Mouse (Mus musculus) midbrain, embryonic 15.5 days (tissue): ENCODE data around the gene Lamb3. TPM values are rescaled to one million over a fixed set of nuclear protein-coding genes. Genes with fewer than 3 reads are reported as not detected.

Experiments
- ATAC-seq: fragments of 200-750 bp; cut with Nextera tagmentation; replicated peaks from 2 replicates; pipeline ENCODE4 v1.8.0; 2017; ENCODE audit warnings: moderate TSS enrichment
- H3K27ac ChIP-seq: fragments of 300-500 bp; sonication (generic); 2 replicates; pipeline ENCODE4 v1.5.1; 2015; ENCODE audit warnings: mild to moderate bottlenecking, inconsistent platforms
- H3K27me3 ChIP-seq: fragments of 300-500 bp; sonication (generic); replicated peaks from 2 replicates; pipeline ENCODE4 v1.6.1; 2015; ENCODE audit warnings: inconsistent platforms
- H3K36me3 ChIP-seq: fragments of 300-500 bp; sonication (generic); replicated peaks from 2 replicates; pipeline ENCODE4 v1.6.1; 2015; ENCODE audit warnings: inconsistent platforms
- H3K4me1 ChIP-seq: fragments of 300-500 bp; sonication (generic); 2 replicates; pipeline ENCODE4 v1.6.1; 2015; ENCODE audit warnings: inconsistent platforms
- H3K4me2 ChIP-seq: fragments of 300-500 bp; sonication (generic); 2 replicates; pipeline ENCODE4 v1.6.1; 2015; ENCODE audit warnings: inconsistent platforms, mild to moderate bottlenecking, moderate library complexity
- H3K4me3 ChIP-seq: fragments of 300-500 bp; sonication (generic); 2 replicates; pipeline ENCODE4 v1.5.1; 2015; ENCODE audit warnings: mild to moderate bottlenecking, inconsistent platforms
- H3K9ac ChIP-seq: fragments of 300-500 bp; sonication (generic); 2 replicates; pipeline ENCODE4 v1.6.1; 2015; ENCODE audit warnings: mild to moderate bottlenecking, inconsistent platforms
- H3K9me3 ChIP-seq: fragments of 300-500 bp; sonication (generic); 2 replicates; pipeline ENCODE4 v1.6.1; 2016; ENCODE audit warnings: inconsistent platforms
- WGBS: fragments of 180-500 bp; shearing (Covaris S2); methylation state at CpG from one replicate; pipeline ENCODE4 v1.1.7; 2015; ENCODE audit warnings: mixed read lengths; 5-methylcytosine and 5-hydroxymethylcytosine counted together
- polyA plus RNA-seq: library from polyadenylated mRNA; unstranded; fragments of >200 nt; fragmentation: Nextera tagmentation; extraction: Ambion mirVana; gene quantifications from 2 replicates; pipeline ENCODE4 v1.2.1, GENCODE M21; 2015

Gene Lamb3
- polyA plus RNA-seq, 1 experiment from 2014 or later: 1.1 TPM

DNA sequence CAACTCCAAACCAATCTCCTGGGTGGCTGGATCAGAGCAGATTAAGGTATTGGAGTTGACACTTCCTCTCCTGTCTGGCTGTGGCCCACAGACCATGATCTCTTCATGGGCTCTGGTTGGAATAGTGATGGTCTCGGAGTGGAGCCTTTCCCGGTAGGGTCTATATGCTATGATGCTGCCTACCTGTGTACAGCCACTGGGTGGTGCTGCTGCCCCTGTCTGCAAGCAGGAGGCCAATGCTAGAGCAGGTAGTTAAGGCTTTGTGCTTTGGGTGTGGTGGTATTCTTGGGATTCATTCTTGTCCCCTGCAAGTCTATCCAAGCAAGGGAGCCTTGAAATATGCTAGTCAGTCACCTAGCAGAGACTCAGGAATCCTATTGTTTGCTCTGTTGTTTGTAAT is 679 bp downstream of the Lamb3 start:
- ATAC-seq: no peak
- Histone ChIP-seq H3K27ac (no peak overlapping the region), H3K27me3 (no peaks in the 10 kb centered on the region), H3K9me3 (no peaks in the 10 kb centered on the region), H3K4me3 (no peak overlapping the region), H3K9ac (no peak overlapping the region), H3K4me1 (no peaks in the 10 kb centered on the region), H3K4me2 (no peak overlapping the region), H3K36me3 (no peaks in the 10 kb centered on the region)
- 48% methylated on average over 2 of the region's 2 CpGs for WGBS

DNA sequence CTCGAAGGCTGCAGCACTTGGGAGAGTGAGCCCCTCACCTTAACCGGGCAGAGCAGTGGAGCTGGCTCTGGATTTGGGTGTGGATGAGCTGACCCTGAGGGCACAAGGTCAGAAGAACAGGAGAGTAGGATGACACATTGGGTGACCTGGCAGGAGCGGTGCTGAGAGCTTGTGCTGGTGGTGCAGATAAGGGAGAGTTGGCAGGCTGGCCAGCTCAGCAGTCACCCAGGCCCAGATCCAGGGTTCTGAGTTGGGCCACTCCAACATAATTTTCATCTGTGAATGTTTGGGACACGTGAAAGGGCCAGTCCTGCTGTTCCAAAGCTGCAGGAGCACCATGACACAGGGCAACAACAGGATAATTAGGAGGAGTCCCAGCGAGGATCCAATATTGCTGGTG is 3.9 kb downstream of the Lamb3 start:
- no peaks in the 10 kb centered on the region for H3K27me3 ChIP-seq
- H3K27ac ChIP-seq: no peak overlapping the region
- no peak for ATAC-seq
- no peaks in the 10 kb centered on the region for H3K36me3 ChIP-seq
- no peaks in the 10 kb centered on the region for H3K4me1 ChIP-seq
- no peak overlapping the region for H3K4me3 ChIP-seq
- H3K9ac ChIP-seq: no peak overlapping the region
- 79% methylated on average over 5 of the region's 5 CpGs for WGBS
- H3K9me3 ChIP-seq: no peaks in the 10 kb centered on the region
- H3K4me2 ChIP-seq: no peak overlapping the region

DNA sequence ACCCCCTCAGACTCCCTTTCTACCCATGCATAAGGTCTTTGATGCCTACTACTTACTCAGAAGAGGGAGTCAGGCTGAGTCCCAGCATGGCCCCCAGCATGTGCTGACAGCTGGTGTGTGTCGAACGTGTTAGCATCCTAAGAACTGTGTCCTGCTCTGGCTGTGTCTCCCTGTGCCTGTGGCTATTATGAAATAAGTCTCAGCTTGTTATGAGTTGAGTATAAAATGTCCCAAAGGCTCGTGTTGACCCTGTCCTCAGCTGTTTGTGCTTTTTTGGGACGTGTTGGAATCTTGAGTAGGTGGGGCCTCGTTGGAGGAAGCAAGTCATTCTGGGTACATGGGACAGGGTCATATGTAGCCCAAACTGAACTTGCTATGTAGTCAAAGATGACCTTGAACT is 6.6 kb downstream of the Lamb3 start:
- 84% methylated on average over 5 of the region's 5 CpGs for WGBS
- ATAC-seq: no peak
- Histone ChIP-seq H3K9me3 (no peaks in the 10 kb centered on the region), H3K9ac (no peak overlapping the region), H3K4me2 (no peak overlapping the region), H3K4me3 (no peak overlapping the region), H3K27ac (no peak overlapping the region), H3K4me1 (no peaks in the 10 kb centered on the region), H3K27me3 (no peaks in the 10 kb centered on the region), H3K36me3 (no peaks in the 10 kb centered on the region)

DNA sequence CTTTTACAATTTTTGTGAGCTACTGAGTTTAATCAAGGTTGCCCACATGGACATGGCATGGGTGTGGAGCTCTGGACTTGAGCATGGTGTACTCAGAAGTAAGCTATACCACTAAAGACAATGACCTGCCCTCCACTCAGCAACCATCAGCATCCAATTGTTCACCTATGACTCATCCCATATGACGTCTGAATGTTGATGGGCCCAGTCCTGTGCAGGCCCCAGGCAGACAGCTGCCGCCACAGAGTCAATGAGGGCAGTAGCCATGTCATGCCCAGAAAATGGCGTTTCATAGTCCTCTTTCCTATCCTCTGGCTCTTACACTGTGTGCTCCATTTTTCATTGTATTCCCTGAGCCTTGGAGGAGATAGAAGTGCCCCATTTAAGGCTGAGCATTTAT is 8.5 kb downstream of the Lamb3 start:
- ATAC-seq: no peak

DNA sequence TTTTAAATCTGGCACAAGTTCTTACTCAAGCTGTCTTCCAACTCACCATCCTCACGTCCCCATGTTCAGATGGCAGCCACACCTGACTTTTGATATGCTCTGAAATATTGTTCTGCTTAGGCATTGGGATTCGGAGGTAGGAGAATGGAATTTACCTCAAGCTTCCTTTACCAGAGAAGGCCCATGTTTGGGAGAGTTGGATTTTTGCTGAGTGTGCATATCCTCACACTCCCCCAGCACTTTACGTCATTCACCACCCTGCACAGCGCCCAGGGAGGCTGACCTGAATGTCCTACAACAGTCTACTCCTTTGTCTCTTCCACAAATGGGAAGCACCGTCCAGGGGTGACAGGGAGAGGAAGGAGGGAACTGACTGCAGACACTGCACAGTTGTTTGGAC is 12.9 kb downstream of the Lamb3 start:
- no peak overlapping the region for H3K27ac ChIP-seq
- H3K4me3 ChIP-seq: no peak overlapping the region
- WGBS: 72% methylated on average over 5 of the region's 5 CpGs
- no peak overlapping the region for H3K4me2 ChIP-seq
- no peaks in the 10 kb centered on the region for H3K36me3 ChIP-seq
- H3K9ac ChIP-seq: no peak overlapping the region
- H3K9me3 ChIP-seq: no peaks in the 10 kb centered on the region
- no peaks in the 10 kb centered on the region for H3K27me3 ChIP-seq
- H3K4me1 ChIP-seq: no peaks in the 10 kb centered on the region
- ATAC-seq: no peak

More for the DNA sequence above, 8.5 kb downstream of the Lamb3 start:
- Histone ChIP-seq H3K9ac (no peak overlapping the region), H3K36me3 (no peaks in the 10 kb centered on the region), H3K4me3 (no peak overlapping the region), H3K27ac (no peak overlapping the region), H3K27me3 (no peaks in the 10 kb centered on the region), H3K4me1 (no peaks in the 10 kb centered on the region), H3K4me2 (no peak overlapping the region), H3K9me3 (no peaks in the 10 kb centered on the region)
- 80% methylated on average over 3 of the region's 3 CpGs for WGBS

DNA sequence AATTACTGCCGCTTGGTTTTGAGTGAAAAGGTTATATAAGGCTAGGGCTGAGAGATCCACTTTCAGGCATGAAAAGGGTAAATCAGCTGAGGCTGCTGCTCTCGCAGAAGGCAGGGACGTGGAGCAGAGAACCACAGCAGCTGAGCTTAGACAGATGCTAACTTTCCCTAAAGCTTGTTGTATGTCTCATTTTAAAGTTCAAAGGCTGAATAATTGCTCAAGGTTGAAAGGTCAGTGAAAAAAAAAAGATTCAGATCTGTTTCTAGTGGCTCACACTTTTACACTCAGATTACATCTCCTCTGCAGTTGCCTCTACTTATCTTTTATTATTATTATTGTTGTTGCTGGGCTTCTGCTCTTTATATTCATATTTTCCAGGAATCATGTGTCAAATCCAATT is 18.0 kb downstream of the Lamb3 start:
- no peak for ATAC-seq
- no peaks in the 10 kb centered on the region for H3K36me3 ChIP-seq
- H3K27ac ChIP-seq: no peak overlapping the region
- H3K4me3 ChIP-seq: no peak overlapping the region
- no peaks in the 10 kb centered on the region for H3K9me3 ChIP-seq
- WGBS: 36% methylated on average over 3 of the region's 3 CpGs
- no peaks in the 10 kb centered on the region for H3K27me3 ChIP-seq
- no peak overlapping the region for H3K9ac ChIP-seq
- H3K4me1 ChIP-seq: no peaks in the 10 kb centered on the region
- H3K4me2 ChIP-seq: no peak overlapping the region

DNA sequence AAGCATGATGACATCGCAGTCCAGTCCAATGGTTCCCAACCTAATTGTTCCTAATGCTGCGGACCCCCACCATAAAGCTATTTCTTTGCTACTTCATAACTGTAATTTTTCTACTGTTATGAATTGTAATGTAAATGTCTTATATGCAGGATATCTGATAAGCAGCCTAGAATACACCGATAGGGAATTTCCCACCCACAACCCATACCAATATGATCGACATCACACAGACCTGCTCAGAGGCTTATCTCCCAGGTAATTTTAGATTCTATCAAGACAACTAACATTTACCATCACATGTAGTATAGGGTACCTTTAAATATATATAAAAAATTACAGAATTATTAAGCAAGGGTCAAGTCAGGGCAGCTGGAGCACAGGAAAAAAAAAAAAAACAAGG is 18.6 kb downstream of the Lamb3 start:
- 92% methylated on average over 4 of the region's 4 CpGs for WGBS
- no peak overlapping the region for H3K27ac ChIP-seq
- no peaks in the 10 kb centered on the region for H3K27me3 ChIP-seq
- H3K4me1 ChIP-seq: no peaks in the 10 kb centered on the region
- H3K4me3 ChIP-seq: no peak overlapping the region
- H3K36me3 ChIP-seq: no peaks in the 10 kb centered on the region
- ATAC-seq: no peak
- no peaks in the 10 kb centered on the region for H3K9me3 ChIP-seq
- no peak overlapping the region for H3K9ac ChIP-seq
- no peak overlapping the region for H3K4me2 ChIP-seq

DNA sequence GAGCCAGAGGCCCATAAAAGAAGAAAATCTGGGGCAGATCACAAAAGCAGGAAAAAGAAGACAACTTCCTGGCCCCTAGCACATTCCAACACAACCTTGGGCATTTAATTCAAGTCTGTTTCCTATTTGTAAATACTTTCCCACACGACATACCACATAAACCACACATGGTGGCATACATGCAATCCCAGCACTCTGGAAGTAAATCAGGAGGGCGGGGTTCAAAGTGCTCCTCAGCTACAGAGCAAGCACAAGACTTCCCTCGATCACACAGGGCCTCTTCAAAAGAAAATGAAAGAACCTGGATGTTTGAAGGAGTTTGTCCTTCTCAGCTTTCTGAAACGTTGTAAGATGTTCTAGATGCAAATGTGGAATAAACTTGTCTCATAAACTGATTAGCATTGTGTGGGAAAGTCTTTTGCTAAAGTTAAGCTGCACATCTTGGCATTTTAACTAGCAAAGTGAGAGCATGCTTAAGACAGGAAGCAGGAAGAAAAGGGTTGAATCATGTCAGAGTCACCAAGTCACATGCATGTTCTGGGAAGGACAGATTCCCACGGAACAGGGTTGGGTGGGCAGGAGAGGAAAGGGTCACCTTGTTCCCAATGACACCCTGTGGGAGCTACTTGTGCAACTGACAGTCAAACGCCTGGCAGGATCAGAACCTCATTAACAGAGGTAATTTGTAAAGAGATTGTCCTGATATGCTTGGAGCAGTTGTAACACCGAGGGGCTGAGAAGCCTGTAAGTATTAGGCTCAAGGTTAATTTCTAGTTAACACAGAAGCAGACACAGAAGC is 19.4 kb downstream of the Lamb3 start:
- H3K4me1 ChIP-seq: no peaks in the 10 kb centered on the region
- H3K27me3 ChIP-seq: no peaks in the 10 kb centered on the region
- H3K27ac ChIP-seq: no peak overlapping the region
- ATAC-seq: no peak
- H3K4me2 ChIP-seq: no peak overlapping the region
- H3K36me3 ChIP-seq: no peaks in the 10 kb centered on the region
- no peaks in the 10 kb centered on the region for H3K9me3 ChIP-seq
- WGBS: 50% methylated on average over 7 of the region's 7 CpGs
- no peak overlapping the region for H3K9ac ChIP-seq
- H3K4me3 ChIP-seq: no peak overlapping the region

DNA sequence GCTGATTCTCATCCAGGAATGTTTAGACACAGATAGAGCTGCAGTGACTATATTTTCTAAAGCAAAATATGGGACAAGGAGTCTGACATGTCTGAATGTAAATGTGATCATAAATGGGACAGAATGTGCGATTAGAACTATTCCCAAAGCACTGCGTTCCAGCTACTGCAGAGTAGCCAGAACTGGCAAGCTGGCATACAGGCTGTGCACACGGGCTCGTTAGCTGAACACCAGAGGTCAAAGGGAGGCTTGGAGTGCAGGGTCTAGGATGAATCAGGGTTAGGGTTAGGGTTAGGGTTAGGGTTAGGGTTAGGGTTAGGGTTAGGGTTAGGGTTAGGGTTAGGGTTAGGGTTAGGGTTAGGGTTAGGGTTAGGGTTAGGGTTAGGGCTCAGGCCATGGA is 20.0 kb downstream of the Lamb3 start:
- 74% methylated on average over 4 of the region's 4 CpGs for WGBS
- H3K27me3 ChIP-seq: no peaks in the 10 kb centered on the region

DNA sequence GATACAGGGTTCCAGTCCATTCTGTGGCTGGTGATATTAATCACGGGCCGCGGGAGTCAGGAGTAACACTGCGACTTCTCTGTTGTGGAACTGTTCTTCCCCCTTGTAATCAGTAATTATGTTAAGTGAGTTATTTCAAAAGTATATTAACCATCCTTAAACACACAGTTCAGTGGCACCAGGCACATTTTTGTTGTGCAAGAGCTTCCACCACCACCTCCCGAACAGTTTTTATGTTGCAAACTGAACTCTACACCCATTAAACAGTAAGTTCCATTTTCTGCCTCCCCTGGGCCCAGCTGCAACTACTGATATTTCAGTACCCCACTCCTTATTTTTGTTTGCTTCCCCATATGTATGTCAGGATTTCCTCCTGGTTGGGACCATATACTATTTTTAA is 22.1 kb downstream of the Lamb3 start:
- no peaks in the 10 kb centered on the region for H3K9me3 ChIP-seq
- no peak overlapping the region for H3K4me2 ChIP-seq
- H3K9ac ChIP-seq: no peak overlapping the region
- ATAC-seq: no peak
- H3K27me3 ChIP-seq: no peaks in the 10 kb centered on the region
- H3K36me3 ChIP-seq: no peaks in the 10 kb centered on the region
- no peaks in the 10 kb centered on the region for H3K4me1 ChIP-seq
- H3K27ac ChIP-seq: no peak overlapping the region
- WGBS: 94% methylated on average over 5 of the region's 5 CpGs
- H3K4me3 ChIP-seq: no peak overlapping the region

More for the DNA sequence above, 20.0 kb downstream of the Lamb3 start:
- no peaks in the 10 kb centered on the region for H3K4me1 ChIP-seq
- no peak overlapping the region for H3K9ac ChIP-seq
- H3K27ac ChIP-seq: no peak overlapping the region
- H3K4me3 ChIP-seq: no peak overlapping the region
- no peaks in the 10 kb centered on the region for H3K9me3 ChIP-seq
- H3K36me3 ChIP-seq: no peaks in the 10 kb centered on the region
- ATAC-seq: no peak
- no peak overlapping the region for H3K4me2 ChIP-seq

DNA sequence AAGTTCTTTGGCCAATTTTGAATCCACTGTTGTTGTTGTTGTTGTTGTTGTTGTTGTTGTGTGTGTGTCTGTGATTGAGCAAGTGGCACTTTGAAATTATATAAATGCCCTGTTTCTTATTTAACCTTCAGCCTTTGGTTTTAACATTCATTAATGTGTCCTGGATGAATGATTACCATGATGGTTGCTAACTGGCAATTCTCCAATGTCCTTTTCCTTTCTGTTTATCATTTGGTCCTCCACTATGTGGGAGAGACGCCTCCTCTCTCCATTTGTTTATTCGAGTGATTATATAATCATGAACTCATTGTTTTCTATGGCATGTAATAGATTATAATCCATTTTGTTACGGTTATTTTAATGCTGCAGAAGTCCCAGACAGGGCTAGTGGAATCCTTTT is 23.0 kb downstream of the Lamb3 start:
- no peak for ATAC-seq
- Histone ChIP-seq H3K4me2 (no peak overlapping the region), H3K27me3 (no peaks in the 10 kb centered on the region), H3K9ac (no peak overlapping the region), H3K9me3 (no peaks in the 10 kb centered on the region), H3K36me3 (no peaks in the 10 kb centered on the region), H3K4me3 (no peak overlapping the region), H3K4me1 (no peaks in the 10 kb centered on the region), H3K27ac (no peak overlapping the region)
- 79% methylated on average over 3 of the region's 3 CpGs for WGBS

DNA sequence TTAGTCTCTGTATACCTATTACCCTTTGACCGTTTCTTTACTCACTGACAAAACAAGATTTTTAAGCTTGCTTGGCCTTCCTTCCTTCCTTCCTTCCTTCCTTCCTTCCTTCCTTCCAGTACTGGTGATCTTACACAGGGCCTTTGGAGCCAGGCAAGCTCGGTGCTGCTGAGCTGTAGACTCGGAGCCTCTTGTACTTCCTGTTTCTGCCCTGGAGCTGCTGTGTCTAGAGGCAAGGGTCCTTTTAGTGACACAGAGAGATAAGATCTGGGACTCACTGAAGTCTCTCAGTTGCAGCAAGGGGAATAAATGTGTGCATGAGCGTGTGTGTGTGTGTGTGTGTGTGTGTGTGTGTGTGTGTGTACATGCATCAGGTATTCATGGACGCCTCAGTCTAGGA is 23.4 kb downstream of the Lamb3 start:
- Histone ChIP-seq H3K27ac (no peak overlapping the region), H3K4me1 (no peaks in the 10 kb centered on the region), H3K4me3 (no peak overlapping the region), H3K27me3 (no peaks in the 10 kb centered on the region), H3K9ac (no peak overlapping the region), H3K36me3 (no peaks in the 10 kb centered on the region), H3K9me3 (no peaks in the 10 kb centered on the region), H3K4me2 (no peak overlapping the region)
- no peak for ATAC-seq
- 64% methylated on average over 5 of the region's 5 CpGs for WGBS

DNA sequence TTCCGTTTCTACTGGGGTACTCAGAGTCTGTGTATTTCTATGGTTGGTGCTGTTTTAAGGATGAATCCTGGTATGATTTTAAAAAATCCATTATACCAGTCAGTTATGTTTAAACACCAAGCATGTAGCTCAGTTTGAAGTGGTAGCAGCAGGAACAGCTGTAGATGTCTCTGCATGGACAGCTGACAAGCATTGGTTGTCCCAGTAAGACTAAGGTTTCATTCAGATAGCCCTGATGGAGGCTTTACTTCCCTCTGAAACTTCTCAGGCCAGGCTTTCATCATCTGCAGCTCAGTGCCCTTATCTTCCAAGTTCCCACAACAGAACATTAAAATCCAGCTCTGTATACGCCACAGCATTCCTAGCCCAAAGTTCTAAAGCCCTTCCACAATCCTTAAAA is 25.2 kb downstream of the Lamb3 start:
- H3K9me3 ChIP-seq: no peaks in the 10 kb centered on the region
- H3K27me3 ChIP-seq: no peaks in the 10 kb centered on the region
- H3K36me3 ChIP-seq: no peaks in the 10 kb centered on the region
- ATAC-seq: no peak
- WGBS: 91% methylated on average over 2 of the region's 2 CpGs
- no peak overlapping the region for H3K27ac ChIP-seq
- no peaks in the 10 kb centered on the region for H3K4me1 ChIP-seq
- H3K4me3 ChIP-seq: no peak overlapping the region
- H3K9ac ChIP-seq: no peak overlapping the region
- no peak overlapping the region for H3K4me2 ChIP-seq
